Mouse (Mus musculus): ENCODE measurements at regions not wholly inside any gene's neighbourhood (a gene's known extent, or its start where the extent isn't known, plus 50 kb on each side); places are given as distances from the start of the nearest gene placed in this dataset.
A peak's percentile ranks its signal among the peaks of the same experiment; 100 is the strongest.

GRCm38 (mm10) chr12:70628384-70629365 is 175.8 kb downstream of the Tmx1 start:
- no peak for DNase-seq (ENCODE audit: extremely low read depth, low read depth)

- no peak for DNase-seq (ENCODE audit: extremely low read depth, low read depth)
Observed at GRCm38 (mm10) chr12:70629371-70629770, 176.5 kb downstream of the Tmx1 start.

- no peak for DNase-seq (ENCODE audit: extremely low read depth, low read depth)
Observed at GRCm38 (mm10) chr12:70631281-70631680, 178.4 kb downstream of the Tmx1 start.

- no peak for DNase-seq (ENCODE audit: extremely low read depth, low read depth)
Observed at GRCm38 (mm10) chr12:70633194-70633593, 180.3 kb downstream of the Tmx1 start.

- no peak for DNase-seq (ENCODE audit: extremely low read depth, low read depth)
Observed at GRCm38 (mm10) chr12:70633622-70634365, 180.9 kb downstream of the Tmx1 start.

- DNase-seq (ENCODE audit: extremely low read depth, low read depth), result no peak
Observed at GRCm38 (mm10) chr12:70635997-70636396, 183.1 kb downstream of the Tmx1 start.

GRCm38 (mm10) chr12:70640186-70640585 is 185.1 kb upstream of the Frmd6 start:
- DNase-seq (ENCODE audit: extremely low read depth, low read depth), result no peak

GRCm38 (mm10) chr12:70644910-70645309 is 180.4 kb upstream of the Frmd6 start:
- no peak for DNase-seq (ENCODE audit: extremely low read depth, low read depth)

GRCm38 (mm10) chr12:70645407-70645806 is 179.9 kb upstream of the Frmd6 start:
- DNase-seq (ENCODE audit: extremely low read depth, low read depth), result no peak

- DNase-seq (ENCODE audit: extremely low read depth, low read depth), result no peak
Observed at GRCm38 (mm10) chr12:70647516-70647915, 177.8 kb upstream of the Frmd6 start.

GRCm38 (mm10) chr12:70648179-70648811 is 177.0 kb upstream of the Frmd6 start:
- no peak for DNase-seq (ENCODE audit: extremely low read depth, low read depth)

- DNase-seq (ENCODE audit: extremely low read depth, low read depth), result no peak
Observed at GRCm38 (mm10) chr12:70648812-70649188, 176.5 kb upstream of the Frmd6 start.

GRCm38 (mm10) chr12:70649691-70650090 is 175.6 kb upstream of the Frmd6 start:
- peak; percentile 36 for DNase-seq (ENCODE audit: extremely low read depth, low read depth)

GRCm38 (mm10) chr12:70650470-70650869 is 174.8 kb upstream of the Frmd6 start:
- no peak for DNase-seq (ENCODE audit: extremely low read depth, low read depth)

- no peak for DNase-seq (ENCODE audit: extremely low read depth, low read depth)
Observed at GRCm38 (mm10) chr12:70652751-70653150, 172.6 kb upstream of the Frmd6 start.

GRCm38 (mm10) chr12:70653971-70654370 is 171.3 kb upstream of the Frmd6 start:
- DNase-seq (ENCODE audit: extremely low read depth, low read depth), result no peak

- no peak for DNase-seq (ENCODE audit: extremely low read depth, low read depth)
Observed at GRCm38 (mm10) chr12:70654546-70654945, 170.8 kb upstream of the Frmd6 start.

- DNase-seq (ENCODE audit: extremely low read depth, low read depth), result no peak
Observed at GRCm38 (mm10) chr12:70655411-70655811, 169.9 kb upstream of the Frmd6 start.

- DNase-seq (ENCODE audit: extremely low read depth, low read depth), result no peak
Observed at GRCm38 (mm10) chr12:70655900-70656544, 169.3 kb upstream of the Frmd6 start.

- no peak for DNase-seq (ENCODE audit: extremely low read depth, low read depth)
Observed at GRCm38 (mm10) chr12:70656805-70657492, 168.4 kb upstream of the Frmd6 start.

- no peak for DNase-seq (ENCODE audit: extremely low read depth, low read depth)
Observed at GRCm38 (mm10) chr12:70657493-70657810, 167.9 kb upstream of the Frmd6 start.
